Mouse (Mus musculus) lung, adult 2 months (tissue): ENCODE measurements at regions not wholly inside any gene's neighbourhood (a gene's known extent, or its start where the extent isn't known, plus 50 kb on each side); places are given as distances from the start of the nearest gene placed in this dataset.

Experiments used
- CTCF ChIP-seq: fragments of 200-500 bp; IDR thresholded peaks from 2 replicates; pipeline ENCODE4 v1.5.1; 2011; ENCODE audit warnings: mild to moderate bottlenecking, low read length, control low read depth; ENCODE audit not compliant: insufficient read depth
- POLR2A ChIP-seq: fragments of 200-500 bp; IDR thresholded peaks from 2 replicates; pipeline ENCODE4 v1.6.1; 2011; ENCODE audit warnings: low read depth, mild to moderate bottlenecking, control low read depth, low read length, borderline replicate concordance; ENCODE audit errors: extremely low read depth

GRCm38 (mm10) chr3:60698189-60698588 lies 225.6 kb downstream of the Mbnl1 start:
- TF ChIP-seq CTCF (no peak), POLR2A (no peak)
